Mouse (Mus musculus) ES-E14 (cell line): Measurements from ENCODE around the gene Nav2. TPM values are rescaled to one million over a fixed set of nuclear protein-coding genes. Genes with fewer than 3 reads are reported as not detected.

Experiments
- DNase-seq: peaks from one replicate; pipeline ENCODE4 v3.0.0-alpha.2; 2013; ENCODE audit warnings: low read depth, low spot score
- H3K27ac ChIP-seq: 2 replicates; pipeline ENCODE4 v1.5.1; 2012; ENCODE audit warnings: low read depth, mild to moderate bottlenecking, low read length, moderate library complexity, mixed read lengths; ENCODE audit not compliant: poor library complexity, insufficient read depth, severe bottlenecking
- H3K36me3 ChIP-seq: 2 replicates; pipeline ENCODE4 v1.6.1; 2012; ENCODE audit warnings: mild to moderate bottlenecking, low read length, moderate library complexity, mixed read lengths; ENCODE audit not compliant: control insufficient read depth, poor library complexity, insufficient read depth, severe bottlenecking
- H3K4me1 ChIP-seq, 2 experiments: fragments of 150-350 bp in 1 of 2; sonication (generic) in 1 of 2; 2 replicates each; pipeline ENCODE4 v1.6.1; 2012; ENCODE audit warnings: low read length in 2 of 2, mild to moderate bottlenecking in 1 of 2, mixed read lengths in 1 of 2; ENCODE audit not compliant: control insufficient read depth in 2 of 2, insufficient read depth in 2 of 2, poor library complexity in 1 of 2
- H3K4me3 ChIP-seq, 2 experiments: fragments of 150-350 bp in 1 of 2; sonication (generic) in 1 of 2; 2 replicates each; pipeline ENCODE4 v1.5.1; 2012; ENCODE audit warnings: low read length in 2 of 2, low read depth in 1 of 2, mild to moderate bottlenecking in 1 of 2, mixed read lengths in 1 of 2; ENCODE audit not compliant: insufficient read depth in 1 of 2, poor library complexity in 1 of 2, severe bottlenecking in 1 of 2
- H3K9ac ChIP-seq: 2 replicates; pipeline ENCODE4 v1.6.1; 2012; ENCODE audit warnings: low read depth, mild to moderate bottlenecking, low read length, mixed read lengths; ENCODE audit not compliant: poor library complexity, insufficient read depth, severe bottlenecking
- H3K9me3 ChIP-seq: fragments of 150-350 bp; sonication (generic); 2 replicates; pipeline ENCODE4 v1.6.1; 2012; ENCODE audit warnings: low read depth, mild to moderate bottlenecking, low read length; ENCODE audit not compliant: control insufficient read depth, insufficient read depth
- CHD2 ChIP-seq: IDR thresholded peaks from 2 replicates; pipeline ENCODE4 v1.6.1; 2014; ENCODE audit warnings: mild to moderate bottlenecking, low read depth, low read length, inconsistent platforms
- HCFC1 ChIP-seq: IDR thresholded peaks from 2 replicates; pipeline ENCODE4 v1.6.1; 2012; ENCODE audit warnings: low read length, inconsistent platforms, borderline replicate concordance; ENCODE audit not compliant: insufficient read depth
- MAFK ChIP-seq: IDR thresholded peaks from 2 replicates; pipeline ENCODE4 v1.6.1; 2014; ENCODE audit warnings: mild to moderate bottlenecking, low read depth, low read length, inconsistent platforms; ENCODE audit not compliant: insufficient read depth
- ZC3H11A ChIP-seq: IDR thresholded peaks from 2 replicates; pipeline ENCODE4 v1.6.1; 2012; ENCODE audit warnings: low read depth, mild to moderate bottlenecking, inconsistent platforms, low read length, borderline replicate concordance
- ZNF384 ChIP-seq: IDR thresholded peaks from 2 replicates; pipeline ENCODE4 v1.6.1; 2012; ENCODE audit warnings: low read depth, low read length, inconsistent platforms
- in situ Hi-C, 2 experiments: fragments of 600-800 bp; cut with MboI; formaldehyde crosslinking; loops; one replicate each; pipeline ENCODE4 v1.15.1; 2025; ENCODE audit warnings: low sequenced_read_pairs in 2 of 2, inconsistent platforms in 1 of 2; ENCODE audit not compliant: unreplicated experiment in 2 of 2
- total RNA-seq: library from RNA; depleted of rRNA; stranded (reverse); fragments of 300-350 nt; gene quantifications from 2 replicates; pipeline ENCODE4 v1.2.3, GENCODE M21; 2012

Gene Nav2
- total RNA-seq, 1 experiment: 18.2 TPM

GRCm38 (mm10) chr7:49392834-49393233, 484.3 kb downstream of the Nav2 start:
- H3K4me3 ChIP-seq: no peak overlapping the region
- in situ Hi-C loops: no loop called here
- no peak for TF ChIP-seq CHD2
- TF ChIP-seq MAFK: no peak
- no peak for TF ChIP-seq HCFC1
- no peak for TF ChIP-seq ZC3H11A
- TF ChIP-seq ZNF384: no peak
- H3K9me3 ChIP-seq: no peaks in the 10 kb centered on the region
- no peaks in the 10 kb centered on the region for H3K36me3 ChIP-seq
- no peaks in the 10 kb centered on the region for H3K4me1 ChIP-seq
- H3K9ac ChIP-seq: no peak overlapping the region
- no peak overlapping the region for H3K27ac ChIP-seq
- DNase-seq: no peak

DNA sequence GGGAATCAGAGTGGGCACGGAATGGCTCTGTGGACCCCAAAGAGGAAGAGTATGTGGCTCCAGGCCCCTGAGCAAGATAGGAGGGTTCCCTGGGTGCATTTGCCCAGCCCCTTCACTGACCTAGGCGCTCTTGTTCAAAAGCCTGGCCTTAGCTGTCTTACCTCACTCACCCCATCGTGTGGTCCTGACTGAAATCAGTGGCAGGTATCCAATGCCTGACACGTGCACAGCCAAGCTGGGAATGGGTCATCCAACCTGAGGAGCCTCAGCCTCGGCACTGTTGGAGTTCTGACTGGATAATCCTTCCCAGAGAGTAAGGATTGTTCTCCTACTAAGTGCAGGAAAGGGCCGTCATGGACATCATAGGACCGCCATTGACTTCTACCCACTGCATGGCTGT, 485.3 kb downstream of the Nav2 start:
- H3K36me3 ChIP-seq: no peaks in the 10 kb centered on the region
- no peaks in the 10 kb centered on the region for H3K9me3 ChIP-seq
- no peak overlapping the region for H3K27ac ChIP-seq
- no peak overlapping the region for H3K4me3 ChIP-seq
- in situ Hi-C loops: no loop called here
- TF ChIP-seq CHD2: no peak
- no peak for TF ChIP-seq HCFC1
- TF ChIP-seq MAFK: no peak
- no peak overlapping the region for H3K9ac ChIP-seq
- no peak for DNase-seq
- peaks cover 0 to 1% of the 10 kb centered on the region in 2 experiments; a peak in 1 of 4 replicates for H3K4me1 ChIP-seq

GRCm38 (mm10) chr7:49396202-49396601, 487.7 kb downstream of the Nav2 start:
- Histone ChIP-seq H3K9ac (no peak overlapping the region), H3K4me3 (no peak overlapping the region), H3K9me3 (no peaks in the 10 kb centered on the region), H3K36me3 (no peaks in the 10 kb centered on the region), H3K27ac (no peak overlapping the region), H3K4me1 (peaks cover 0 to 6% of the 10 kb centered on the region in 2 experiments; a peak in 2 of 4 replicates)
- TF ChIP-seq ZNF384: no peak
- TF ChIP-seq HCFC1: no peak
- TF ChIP-seq CHD2: no peak
- no peak for TF ChIP-seq MAFK
- no peak for TF ChIP-seq ZC3H11A
- DNase-seq: no peak
- in situ Hi-C loops: no loop called here

GRCm38 (mm10) chr7:49397441-49398003, 489.0 kb downstream of the Nav2 start:
- Histone ChIP-seq H3K9me3 (no peaks in the 10 kb centered on the region), H3K36me3 (no peaks in the 10 kb centered on the region), H3K9ac (no peak overlapping the region), H3K27ac (no peak overlapping the region), H3K4me1 (peaks cover 0 to 7% of the 10 kb centered on the region in 2 experiments; a peak in 2 of 4 replicates), H3K4me3 (no peak overlapping the region)
- DNase-seq: no peak
- in situ Hi-C loops: no loop called here
- no peak for TF ChIP-seq ZC3H11A
- no peak for TF ChIP-seq MAFK
- TF ChIP-seq CHD2: no peak
- no peak for TF ChIP-seq HCFC1
- TF ChIP-seq ZNF384: no peak

GRCm38 (mm10) chr7:49398020-49398516, 489.6 kb downstream of the Nav2 start:
- DNase-seq: no peak
- Histone ChIP-seq H3K36me3 (no peaks in the 10 kb centered on the region), H3K9ac (no peak overlapping the region), H3K4me3 (no peak overlapping the region), H3K4me1 (peaks cover 0 to 7% of the 10 kb centered on the region in 2 experiments; a peak in 2 of 4 replicates), H3K9me3 (no peaks in the 10 kb centered on the region), H3K27ac (no peak overlapping the region)
- in situ Hi-C loops: no loop called here
- TF ChIP-seq ZC3H11A: no peak
- no peak for TF ChIP-seq MAFK
- no peak for TF ChIP-seq CHD2
- no peak for TF ChIP-seq ZNF384
- TF ChIP-seq HCFC1: no peak
